Mouse (Mus musculus) brain, embryonic 14.5 days (tissue): ENCODE data around the gene C1qtnf5.

Experiments used
- CTCF ChIP-seq: fragments of 200-500 bp; IDR thresholded peaks from 2 replicates; pipeline ENCODE4 v1.5.1; 2012; ENCODE audit warnings: inconsistent platforms, mild to moderate bottlenecking, moderate library complexity, borderline replicate concordance; ENCODE audit not compliant: insufficient read depth, insufficient read length; ENCODE audit errors: extremely low read depth
- POLR2A ChIP-seq: fragments of 200-500 bp; IDR thresholded peaks from 2 replicates; pipeline ENCODE4 v1.6.1; 2012; ENCODE audit warnings: mild to moderate bottlenecking, inconsistent platforms, borderline replicate concordance; ENCODE audit not compliant: poor library complexity, insufficient read depth, insufficient read length, severe bottlenecking; ENCODE audit errors: extremely low read depth

- TF ChIP-seq CTCF (no peak), POLR2A (no peak)
Observed at GRCm38 (mm10) chr9:44119948-44120465, 13.0 kb downstream of the C1qtnf5 start.
